Mouse (Mus musculus): Measurements from ENCODE around the gene Eif2a. TPM values are rescaled to one million over a fixed set of nuclear protein-coding genes. Genes with fewer than 3 reads are reported as not detected.

Gene Eif2a
- polyA plus RNA-seq, 1 experiment from 2014 or later: 65.1 TPM

- H3K27me3 ChIP-seq (ENCODE audit: control insufficient read depth, insufficient read depth, low read length): no peaks in the 10 kb centered on the region
- no peak overlapping the region for H3K27ac ChIP-seq (ENCODE audit: low read depth, low read length)
- ATAC-seq (ENCODE audit: low FRiP score) (no peak), DNase-seq (ENCODE audit: low spot score) (no peak)
- H3K36me3 ChIP-seq (ENCODE audit: control insufficient read depth, insufficient read depth, low read length): no peaks in the 10 kb centered on the region
- no peak overlapping the region for H3K4me3 ChIP-seq (ENCODE audit: low read depth, low read length)
- H3K4me2 ChIP-seq (replicated peaks; ENCODE audit: low read depth, low read length): no peak overlapping the region
- H3K9ac ChIP-seq (ENCODE audit: low read depth, low read length): no peak overlapping the region
- WGBS: 51% methylated on average over 3 of the region's 3 CpGs
- no peaks in the 10 kb centered on the region for H3K4me1 ChIP-seq (replicated peaks; ENCODE audit: control insufficient read depth, insufficient read depth, low read length)
- H3K9me3 ChIP-seq (ENCODE audit: control insufficient read depth, low read length): no peaks in the 10 kb centered on the region
These were observed 21.8 kb upstream of the Eif2a start for GRCm38 (mm10) chr3:58503720-58504333.

GRCm38 (mm10) chr3:58504676-58505075 is 20.9 kb upstream of the Eif2a start:
- Histone ChIP-seq H3K4me3 (ENCODE audit: low read depth, low read length) (no peak overlapping the region), H3K27me3 (ENCODE audit: control insufficient read depth, insufficient read depth, low read length) (no peaks in the 10 kb centered on the region), H3K4me1 (replicated peaks; ENCODE audit: control insufficient read depth, insufficient read depth, low read length) (no peaks in the 10 kb centered on the region), H3K4me2 (replicated peaks; ENCODE audit: low read depth, low read length) (no peak overlapping the region), H3K27ac (ENCODE audit: low read depth, low read length) (no peak overlapping the region), H3K9me3 (ENCODE audit: control insufficient read depth, low read length) (no peaks in the 10 kb centered on the region), H3K36me3 (ENCODE audit: control insufficient read depth, insufficient read depth, low read length) (no peaks in the 10 kb centered on the region), H3K9ac (ENCODE audit: low read depth, low read length) (no peak overlapping the region)
- no peak for DNase-seq (ENCODE audit: low spot score)
- ATAC-seq (ENCODE audit: low FRiP score): no peak

DNA sequence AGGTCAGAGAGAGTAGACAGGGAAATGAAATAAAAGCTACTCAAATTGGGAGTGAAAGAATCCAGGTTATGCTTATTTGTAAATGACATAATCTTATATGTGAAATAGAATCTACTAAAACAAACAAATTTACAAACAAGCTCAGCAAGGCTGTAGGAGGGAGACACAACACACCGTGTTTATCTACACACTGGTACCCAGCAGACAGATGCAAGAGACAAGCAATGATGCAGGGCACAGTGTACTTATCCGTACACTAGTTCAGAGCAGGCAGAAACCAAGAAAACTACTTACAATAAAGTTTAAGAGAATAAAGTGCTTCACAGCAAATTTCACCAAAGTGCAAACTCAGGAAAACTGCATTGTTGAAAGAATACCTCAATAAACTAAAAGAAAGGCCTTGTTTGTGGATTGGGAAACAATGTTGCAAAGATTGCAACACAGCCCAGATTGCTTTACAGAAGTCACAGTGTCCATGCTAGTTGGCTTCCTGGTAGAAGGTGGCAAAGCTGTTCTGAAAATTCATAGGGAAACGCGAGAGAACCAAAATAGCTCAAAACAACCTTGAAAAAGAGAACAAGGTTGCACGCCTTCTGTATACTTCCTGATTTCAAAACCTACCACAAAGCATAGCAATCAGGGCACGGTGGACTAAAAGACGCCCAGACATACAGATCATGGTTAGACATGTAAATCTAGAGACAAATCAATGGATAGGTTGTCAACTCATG is 17.4 kb upstream of the Eif2a start:
- Histone ChIP-seq H3K9ac (ENCODE audit: low read depth, low read length) (no peak overlapping the region), H3K27me3 (ENCODE audit: control insufficient read depth, insufficient read depth, low read length) (no peaks in the 10 kb centered on the region), H3K27ac (ENCODE audit: low read depth, low read length) (no peak overlapping the region), H3K9me3 (ENCODE audit: control insufficient read depth, low read length) (no peaks in the 10 kb centered on the region), H3K4me2 (replicated peaks; ENCODE audit: low read depth, low read length) (no peak overlapping the region), H3K4me1 (replicated peaks; ENCODE audit: control insufficient read depth, insufficient read depth, low read length) (no peaks in the 10 kb centered on the region), H3K36me3 (ENCODE audit: control insufficient read depth, insufficient read depth, low read length) (no peaks in the 10 kb centered on the region), H3K4me3 (ENCODE audit: low read depth, low read length) (no peak overlapping the region)
- WGBS: 89% methylated on average over 7 of the region's 7 CpGs
- ATAC-seq (ENCODE audit: low FRiP score) (no peak), DNase-seq (ENCODE audit: low spot score) (no peak)

DNA sequence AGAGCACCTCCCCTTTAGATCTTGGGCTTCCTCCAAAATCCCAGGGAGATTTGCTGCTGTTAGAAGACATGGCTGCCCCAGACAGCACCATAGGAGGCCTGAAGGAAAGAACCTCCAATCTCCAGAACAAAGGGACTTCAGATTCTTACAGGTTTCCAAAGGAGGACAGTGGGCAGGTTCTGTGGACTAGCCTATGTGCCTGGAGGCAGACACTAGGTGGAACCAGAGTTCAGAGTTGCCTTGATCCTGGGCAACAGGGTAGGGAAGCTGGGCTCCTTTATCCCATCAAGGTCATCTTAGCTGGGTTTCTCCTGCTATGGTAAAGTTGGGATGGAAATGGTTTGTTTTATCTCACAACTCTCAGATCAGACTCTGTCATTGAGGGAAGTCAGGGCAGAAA is 14.0 kb upstream of the Eif2a start:
- H3K27ac ChIP-seq (ENCODE audit: low read depth, low read length): no peak overlapping the region
- ATAC-seq (ENCODE audit: low FRiP score) (no peak), DNase-seq (ENCODE audit: low spot score) (no peak)
- no peaks in the 10 kb centered on the region for H3K4me1 ChIP-seq (replicated peaks; ENCODE audit: control insufficient read depth, insufficient read depth, low read length)
- no peak overlapping the region for H3K4me3 ChIP-seq (ENCODE audit: low read depth, low read length)
- H3K9me3 ChIP-seq (ENCODE audit: control insufficient read depth, low read length): no peaks in the 10 kb centered on the region
- H3K27me3 ChIP-seq (ENCODE audit: control insufficient read depth, insufficient read depth, low read length): no peaks in the 10 kb centered on the region
- H3K9ac ChIP-seq (ENCODE audit: low read depth, low read length): no peak overlapping the region
- H3K4me2 ChIP-seq (replicated peaks; ENCODE audit: low read depth, low read length): no peak overlapping the region
- H3K36me3 ChIP-seq (ENCODE audit: control insufficient read depth, insufficient read depth, low read length): no peaks in the 10 kb centered on the region

GRCm38 (mm10) chr3:58512740-58513139 is 12.9 kb upstream of the Eif2a start:
- no peak for DNase-seq (ENCODE audit: low spot score)
- no peaks in the 10 kb centered on the region for H3K36me3 ChIP-seq (ENCODE audit: control insufficient read depth, insufficient read depth, low read length)
- H3K27me3 ChIP-seq (ENCODE audit: control insufficient read depth, insufficient read depth, low read length): no peaks in the 10 kb centered on the region
- no peak overlapping the region for H3K4me2 ChIP-seq (replicated peaks; ENCODE audit: low read depth, low read length)
- 83% methylated on average over 3 of the region's 3 CpGs for WGBS
- H3K9me3 ChIP-seq (ENCODE audit: control insufficient read depth, low read length): no peaks in the 10 kb centered on the region
- ATAC-seq (ENCODE audit: low FRiP score): no peak
- no peak overlapping the region for H3K9ac ChIP-seq (ENCODE audit: low read depth, low read length)
- H3K4me3 ChIP-seq (ENCODE audit: low read depth, low read length): no peak overlapping the region
- H3K27ac ChIP-seq (ENCODE audit: low read depth, low read length): no peak overlapping the region
- H3K4me1 ChIP-seq (replicated peaks; ENCODE audit: control insufficient read depth, insufficient read depth, low read length): no peaks in the 10 kb centered on the region

DNA sequence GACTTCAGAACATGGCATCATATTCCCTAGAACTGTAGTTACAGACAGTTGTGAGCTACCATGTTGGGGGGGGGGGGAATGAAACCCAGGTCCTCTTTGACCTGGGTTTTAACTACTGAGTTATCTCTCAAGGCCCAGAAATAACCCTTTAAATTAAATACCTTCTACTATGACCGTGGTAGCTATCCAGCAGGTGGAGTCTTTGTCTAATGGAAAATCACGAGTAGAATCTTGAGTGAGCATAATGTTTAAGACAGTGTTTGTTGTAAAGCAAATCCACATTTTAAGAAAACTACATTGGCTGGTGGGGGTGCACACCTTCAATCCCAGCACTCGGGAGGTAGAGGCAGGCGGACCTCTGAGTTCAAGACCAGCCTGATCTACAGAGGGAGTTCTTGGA is 12.1 kb upstream of the Eif2a start:
- no peaks in the 10 kb centered on the region for H3K27me3 ChIP-seq (ENCODE audit: control insufficient read depth, insufficient read depth, low read length)
- no peak overlapping the region for H3K4me2 ChIP-seq (replicated peaks; ENCODE audit: low read depth, low read length)
- WGBS: 89% methylated on average over 4 of the region's 4 CpGs
- H3K27ac ChIP-seq (ENCODE audit: low read depth, low read length): no peak overlapping the region
- H3K4me1 ChIP-seq (replicated peaks; ENCODE audit: control insufficient read depth, insufficient read depth, low read length): no peaks in the 10 kb centered on the region
- ATAC-seq (ENCODE audit: low FRiP score): no peak
- H3K9me3 ChIP-seq (ENCODE audit: control insufficient read depth, low read length): no peaks in the 10 kb centered on the region
- H3K4me3 ChIP-seq (ENCODE audit: low read depth, low read length): no peak overlapping the region
- H3K36me3 ChIP-seq (ENCODE audit: control insufficient read depth, insufficient read depth, low read length): no peaks in the 10 kb centered on the region
- H3K9ac ChIP-seq (ENCODE audit: low read depth, low read length): no peak overlapping the region
- no peak for DNase-seq (ENCODE audit: low spot score)

DNA sequence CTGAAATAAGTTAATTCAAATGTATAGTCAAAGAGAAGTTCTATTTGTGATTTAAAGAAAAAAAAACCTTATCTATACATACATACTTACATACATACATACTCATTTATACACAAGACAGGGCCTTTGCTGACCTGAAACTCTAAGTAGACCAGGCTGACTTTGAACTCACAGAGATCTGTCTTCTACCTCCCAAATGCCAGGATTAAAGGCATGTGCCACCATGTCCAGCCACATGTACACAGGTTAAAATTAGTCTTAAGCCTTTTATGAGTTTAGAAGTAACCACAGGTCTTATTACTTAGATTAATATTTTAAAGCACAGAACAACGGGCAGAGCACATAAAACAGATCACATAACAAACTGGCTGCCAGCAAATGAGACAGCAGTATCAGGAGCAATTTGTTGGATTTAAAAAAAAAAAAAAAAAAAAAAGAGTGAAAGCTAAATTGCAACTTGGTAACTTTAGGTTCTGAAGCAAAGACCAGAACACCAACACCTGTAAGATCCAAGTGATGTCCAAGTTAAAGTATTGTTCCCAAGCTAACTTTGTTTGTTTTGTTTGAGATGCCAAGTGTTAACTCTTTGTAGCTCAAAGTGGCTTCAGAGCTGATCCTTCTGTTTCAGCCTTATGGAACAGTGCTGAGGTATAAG is 9.5 kb upstream of the Eif2a start:
- no peaks in the 10 kb centered on the region for H3K9me3 ChIP-seq (ENCODE audit: control insufficient read depth, low read length)
- no peaks in the 10 kb centered on the region for H3K27me3 ChIP-seq (ENCODE audit: control insufficient read depth, insufficient read depth, low read length)
- no peaks in the 10 kb centered on the region for H3K4me1 ChIP-seq (replicated peaks; ENCODE audit: control insufficient read depth, insufficient read depth, low read length)
- WGBS: 79% methylated on average over 1 of the region's 1 CpGs
- no peak overlapping the region for H3K4me3 ChIP-seq (ENCODE audit: low read depth, low read length)
- H3K4me2 ChIP-seq (replicated peaks; ENCODE audit: low read depth, low read length): no peak overlapping the region
- no peak overlapping the region for H3K9ac ChIP-seq (ENCODE audit: low read depth, low read length)
- DNase-seq (ENCODE audit: low spot score) (no peak), ATAC-seq (ENCODE audit: low FRiP score) (no peak)
- H3K36me3 ChIP-seq (ENCODE audit: control insufficient read depth, insufficient read depth, low read length): no peaks in the 10 kb centered on the region
- H3K27ac ChIP-seq (ENCODE audit: low read depth, low read length): no peak overlapping the region

GRCm38 (mm10) chr3:58516602-58516976 is 9.0 kb upstream of the Eif2a start:
- no peak overlapping the region for H3K4me2 ChIP-seq (replicated peaks; ENCODE audit: low read depth, low read length)
- H3K36me3 ChIP-seq (ENCODE audit: control insufficient read depth, insufficient read depth, low read length): no peaks in the 10 kb centered on the region
- no peaks in the 10 kb centered on the region for H3K9me3 ChIP-seq (ENCODE audit: control insufficient read depth, low read length)
- no peak overlapping the region for H3K27ac ChIP-seq (ENCODE audit: low read depth, low read length)
- H3K9ac ChIP-seq (ENCODE audit: low read depth, low read length): no peak overlapping the region
- ATAC-seq (ENCODE audit: low FRiP score) (no peak), DNase-seq (ENCODE audit: low spot score) (no peak)
- H3K4me1 ChIP-seq (replicated peaks; ENCODE audit: control insufficient read depth, insufficient read depth, low read length): no peaks in the 10 kb centered on the region
- no peaks in the 10 kb centered on the region for H3K27me3 ChIP-seq (ENCODE audit: control insufficient read depth, insufficient read depth, low read length)
- 76% methylated on average over 7 of the region's 7 CpGs for WGBS
- no peak overlapping the region for H3K4me3 ChIP-seq (ENCODE audit: low read depth, low read length)

DNA sequence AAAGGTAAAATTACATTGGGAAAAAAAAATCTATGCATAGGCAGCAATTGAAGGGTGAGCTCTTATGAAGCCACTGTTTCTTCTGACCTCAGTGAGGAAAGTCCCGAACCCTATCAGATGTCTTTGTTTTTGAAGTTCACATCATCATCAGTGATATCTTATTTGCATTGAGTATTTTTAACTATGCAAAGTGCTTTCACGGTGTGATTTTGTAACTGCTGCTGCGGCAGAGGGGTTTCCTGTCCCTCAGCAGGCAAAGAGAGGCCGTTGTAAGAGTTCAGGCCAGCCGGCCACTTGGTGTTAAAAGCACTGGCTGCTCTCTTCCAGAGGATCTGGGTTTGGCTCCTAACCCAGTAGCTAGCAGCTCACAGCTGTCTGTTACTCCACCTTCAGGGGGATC is 8.4 kb upstream of the Eif2a start:
- Histone ChIP-seq H3K9me3 (ENCODE audit: control insufficient read depth, low read length) (no peaks in the 10 kb centered on the region), H3K4me3 (ENCODE audit: low read depth, low read length) (no peak overlapping the region), H3K4me1 (replicated peaks; ENCODE audit: control insufficient read depth, insufficient read depth, low read length) (no peaks in the 10 kb centered on the region), H3K27ac (ENCODE audit: low read depth, low read length) (no peak overlapping the region), H3K36me3 (ENCODE audit: control insufficient read depth, insufficient read depth, low read length) (no peaks in the 10 kb centered on the region), H3K4me2 (replicated peaks; ENCODE audit: low read depth, low read length) (no peak overlapping the region), H3K9ac (ENCODE audit: low read depth, low read length) (no peak overlapping the region), H3K27me3 (ENCODE audit: control insufficient read depth, insufficient read depth, low read length) (no peaks in the 10 kb centered on the region)
- no peak for DNase-seq (ENCODE audit: low spot score)
- WGBS: 72% methylated on average over 5 of the region's 5 CpGs
- no peak for ATAC-seq (ENCODE audit: low FRiP score)
